Comparison of ENCODE assay signal across 9 mouse cellular contexts in the genomic region with DNA sequence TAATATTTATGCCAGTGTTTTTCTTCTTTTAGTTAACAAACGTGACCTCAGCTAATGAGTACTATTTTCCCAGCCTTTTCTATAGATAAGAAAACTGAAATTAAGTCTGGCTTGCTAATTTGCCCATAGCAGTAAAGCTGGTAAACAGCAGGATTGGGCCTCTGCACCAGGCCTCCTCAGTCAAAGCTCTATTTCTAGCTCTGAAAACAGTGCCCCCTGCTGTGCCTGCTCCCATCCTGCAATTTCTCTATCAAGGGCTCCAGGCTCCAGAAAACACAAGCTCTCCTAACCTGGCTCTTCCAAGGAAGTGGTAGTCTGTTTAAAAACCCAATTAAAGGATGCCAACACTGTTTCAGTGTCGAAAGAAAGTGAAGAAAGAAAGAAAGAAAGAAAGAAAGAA.
DNase-seq lines count a peak whose midpoint lies in the region; ATAC-seq and TF ChIP-seq lines count a peak whose summit lies in the region.
"Had no signal": no experiment of that assay in that cellular context is flagged by ENCODE, and none has a peak within 500 bp of the region (broad histone marks: within the 10 kb centered on the region; RNA-seq: fewer than 3 reads in every experiment).

No protein-coding gene starts in this region.

- peak; percentile 79 for TF ChIP-seq CTCF in intestine, postnatal 0 days (IDR thresholded peaks at IDR 0.05; ENCODE audit: low read depth)

- no peaks in the 10 kb centered on the region; the same call in 1 of the 2 replicates for H3K36me3 ChIP-seq in intestine, postnatal 0 days (ENCODE audit: control insufficient read depth, insufficient read depth)
- no peaks in the 10 kb centered on the region for H3K36me3 ChIP-seq in neural tube, embryonic 15.5 days

- no peak overlapping the region for H3K4me2 ChIP-seq in intestine, postnatal 0 days (replicated peaks; ENCODE audit: low read depth)
- no peak overlapping the region for H3K4me2 ChIP-seq in neural tube, embryonic 15.5 days

- no peaks in the 10 kb centered on the region for H3K9me3 ChIP-seq in intestine, postnatal 0 days (ENCODE audit: control insufficient read depth)
- H3K9me3 ChIP-seq in neural tube, embryonic 15.5 days (replicated peaks) = no peaks in the 10 kb centered on the region

- no peak overlapping the region for H3K27ac ChIP-seq in intestine, postnatal 0 days (ENCODE audit: low read depth, low read length)
- peak overlapping the region; percentile 70; the same call in 1 of the 2 replicates for H3K27ac ChIP-seq in neural tube, embryonic 15.5 days (replicated peaks)
- H3K27ac ChIP-seq: macrophage had no signal

- DNase-seq in ovary, postnatal 14 days (ENCODE audit: low spot score) = peak; percentile 53
- DNase-seq in ovary, postnatal 10 days (ENCODE audit: low spot score) = no peak
- peak; percentile 74 for DNase-seq in cerebellum, adult 9-10 months
- DNase-seq in frontal cortex, postnatal 36 days (ENCODE audit: low spot score in 2 of 2) = peak; percentile 54 to 70
- peak; percentile 50 to 62 for DNase-seq in left cerebral cortex, postnatal 36 days (ENCODE audit: low spot score in 2 of 2)

- no peak overlapping the region for H3K9ac ChIP-seq in intestine, postnatal 0 days (ENCODE audit: low read depth, low read length)
- no peak overlapping the region for H3K9ac ChIP-seq in neural tube, embryonic 15.5 days (replicated peaks)

- 44% methylated on average over 2 of the region's 2 CpGs for WGBS in intestine, postnatal 0 days
- WGBS in neural tube, embryonic 15.5 days = 48% methylated on average over 2 of the region's 2 CpGs

- H3K27me3 ChIP-seq in intestine, postnatal 0 days (replicated peaks; ENCODE audit: control insufficient read depth, insufficient read depth, low read length) = no peaks in the 10 kb centered on the region
- H3K27me3 ChIP-seq in neural tube, embryonic 15.5 days (replicated peaks) = no peaks in the 10 kb centered on the region

- H3K4me1 ChIP-seq in intestine, postnatal 0 days (replicated peaks; ENCODE audit: control insufficient read depth, insufficient read depth, low read length) = no peaks in the 10 kb centered on the region
- peaks cover 67% of the 10 kb centered on the region for H3K4me1 ChIP-seq in neural tube, embryonic 15.5 days

- intact Hi-C loops in left cerebral cortex, postnatal 36 days (cut with DNase I) = loop anchor here (5.0 kb wide), 1 partner anchor 100 kb away; no protein-coding TSS in a partner anchor

- peak; percentile 62 for ATAC-seq in intestine, postnatal 0 days
- ATAC-seq in neural tube, embryonic 15.5 days (ENCODE audit: low FRiP score) = no peak
- no peak for ATAC-seq in activated CD4-positive, CD25-positive, alpha-beta regulatory T cell, adult 4 months

- no peak overlapping the region for H3K4me3 ChIP-seq in intestine, postnatal 0 days (ENCODE audit: low read depth, low read length)
- no peak overlapping the region for H3K4me3 ChIP-seq in neural tube, embryonic 15.5 days (replicated peaks)
